Mouse (Mus musculus) E14TG2a.4 (cell line): ENCODE data around the gene Lrrc23.
A peak's percentile ranks its signal among the peaks of the same experiment; 100 is the strongest.

ENCODE experiments used
- H3K27me3 ChIP-seq: 2 replicates; pipeline ENCODE4 v1.6.1; 2014; ENCODE audit warnings: low read length, control low read depth; ENCODE audit not compliant: insufficient read depth
- H3K36me3 ChIP-seq: 2 replicates; pipeline ENCODE4 v1.6.1; 2014; ENCODE audit warnings: low read length, control low read depth; ENCODE audit not compliant: insufficient read depth
- H3K4me1 ChIP-seq: replicated peaks from 2 replicates; pipeline ENCODE4 v1.6.1; 2014; ENCODE audit warnings: low read depth, low read length, control low read depth
- H3K4me3 ChIP-seq: replicated peaks from 2 replicates; pipeline ENCODE4 v1.5.1; 2014; ENCODE audit warnings: mild to moderate bottlenecking, low read length
- H3K9me3 ChIP-seq: 2 replicates; pipeline ENCODE4 v1.6.1; 2014; ENCODE audit warnings: low read length, control low read depth
- CTCF ChIP-seq: conservative IDR thresholded peaks from 2 replicates; pipeline ENCODE4 v1.5.1; 2014; ENCODE audit warnings: low read length
- NANOG ChIP-seq: IDR thresholded peaks from 2 replicates; pipeline ENCODE4 v1.6.1; 2014; ENCODE audit warnings: borderline replicate concordance, low read length, mixed read lengths
- POU5F1 ChIP-seq: IDR thresholded peaks from 2 replicates; pipeline ENCODE4 v1.6.1; 2014; ENCODE audit warnings: low read length, borderline replicate concordance

Gene Lrrc23

GRCm38 (mm10) chr6:124787722-124788121, 8.2 kb upstream of the Lrrc23 start:
- TF ChIP-seq CTCF (no peak), NANOG (no peak), POU5F1 (no peak)
- Histone ChIP-seq H3K4me3 (no peak overlapping the region), H3K4me1 (peaks cover 37% of the 10 kb centered on the region), H3K9me3 (no peaks in the 10 kb centered on the region), H3K36me3 (no peaks in the 10 kb centered on the region), H3K27me3 (no peaks in the 10 kb centered on the region)

- H3K4me1 ChIP-seq: peaks cover 42% of the 10 kb centered on the region
- no peak overlapping the region for H3K4me3 ChIP-seq
- no peaks in the 10 kb centered on the region for H3K9me3 ChIP-seq
- no peaks in the 10 kb centered on the region for H3K27me3 ChIP-seq
- TF ChIP-seq POU5F1: no peak
- TF ChIP-seq NANOG: no peak
- TF ChIP-seq CTCF: no peak
- no peaks in the 10 kb centered on the region for H3K36me3 ChIP-seq
These were observed 7.4 kb upstream of the Lrrc23 start for GRCm38 (mm10) chr6:124786756-124787420.

- Histone ChIP-seq H3K4me1 (peaks cover 45% of the 10 kb centered on the region), H3K36me3 (no peaks in the 10 kb centered on the region), H3K27me3 (peaks cover 35% of the 10 kb centered on the region), H3K4me3 (peak overlapping the region; percentile 60), H3K9me3 (no peaks in the 10 kb centered on the region)
- TF ChIP-seq CTCF: no peak
- TF ChIP-seq POU5F1: no peak
- no peak for TF ChIP-seq NANOG
These were observed 2.9 kb upstream of the Lrrc23 start for GRCm38 (mm10) chr6:124782436-124782835.

- H3K4me1 ChIP-seq: peaks cover 37% of the 10 kb centered on the region
- no peak for TF ChIP-seq NANOG
- no peak for TF ChIP-seq CTCF
- no peak for TF ChIP-seq POU5F1
- H3K36me3 ChIP-seq: no peaks in the 10 kb centered on the region
- H3K9me3 ChIP-seq: no peaks in the 10 kb centered on the region
- H3K27me3 ChIP-seq: peaks cover 40% of the 10 kb centered on the region
- no peak overlapping the region for H3K4me3 ChIP-seq
These were observed 1.4 kb upstream of the Lrrc23 start for GRCm38 (mm10) chr6:124780917-124781316.

GRCm38 (mm10) chr6:124779984-124780416, 473 bp upstream of the Lrrc23 start:
- peaks cover 42% of the 10 kb centered on the region for H3K27me3 ChIP-seq
- H3K4me3 ChIP-seq: peak overlapping the region; percentile 55
- TF ChIP-seq POU5F1 (no peak), NANOG (0 out of 2 replicates have a peak, but pooled peaks have one; percentile 2), CTCF (no peak)
- no peaks in the 10 kb centered on the region for H3K36me3 ChIP-seq
- H3K9me3 ChIP-seq: no peaks in the 10 kb centered on the region
- H3K4me1 ChIP-seq: peaks cover 37% of the 10 kb centered on the region

- Histone ChIP-seq H3K4me1 (peaks cover 59% of the 10 kb centered on the region), H3K36me3 (no peaks in the 10 kb centered on the region), H3K9me3 (no peaks in the 10 kb centered on the region), H3K4me3 (peak overlapping the region; percentile 32), H3K27me3 (peaks cover 36% of the 10 kb centered on the region)
- TF ChIP-seq POU5F1: no peak
- TF ChIP-seq NANOG: no peak
- TF ChIP-seq CTCF: no peak
These were observed 9.0 kb downstream of the Lrrc23 start for GRCm38 (mm10) chr6:124770511-124770910.

- H3K36me3 ChIP-seq: no peaks in the 10 kb centered on the region
- H3K4me3 ChIP-seq: peak overlapping the region; percentile 79
- TF ChIP-seq NANOG (no peak), CTCF (no peak), POU5F1 (no peak)
- no peaks in the 10 kb centered on the region for H3K9me3 ChIP-seq
- peaks cover 59% of the 10 kb centered on the region for H3K4me1 ChIP-seq
- H3K27me3 ChIP-seq: peaks cover 36% of the 10 kb centered on the region
These were observed 9.5 kb downstream of the Lrrc23 start for GRCm38 (mm10) chr6:124770013-124770412.

GRCm38 (mm10) chr6:124769101-124769765, 10.3 kb downstream of the Lrrc23 start, which contains the start of gene Eno2:
Gene Eno2 (minus strand): TSS chr6:124769673.
- Histone ChIP-seq H3K9me3 (no peaks in the 10 kb centered on the region), H3K36me3 (no peaks in the 10 kb centered on the region), H3K27me3 (peaks cover 36% of the 10 kb centered on the region), H3K4me3 (peak within 1 kb of the TSS; percentile 79), H3K4me1 (peaks cover 59% of the 10 kb centered on the region)
- TF ChIP-seq NANOG (no peak), POU5F1 (no peak), CTCF (no peak)

- no peaks in the 10 kb centered on the region for H3K9me3 ChIP-seq
- H3K4me3 ChIP-seq: peak overlapping the region; percentile 79
- no peak for TF ChIP-seq NANOG
- TF ChIP-seq CTCF: no peak
- no peak for TF ChIP-seq POU5F1
These were observed 10.9 kb downstream of the Lrrc23 start for GRCm38 (mm10) chr6:124768704-124769044.

More at GRCm38 (mm10) chr6:124768704-124769044, 10.9 kb downstream of the Lrrc23 start:
- H3K36me3 ChIP-seq: no peaks in the 10 kb centered on the region
- H3K4me1 ChIP-seq: peaks cover 63% of the 10 kb centered on the region
- peaks cover 38% of the 10 kb centered on the region for H3K27me3 ChIP-seq
